Mouse (Mus musculus) kidney, postnatal 4 days (tissue): ENCODE measurements around the gene Zfp580.
A peak's percentile ranks its signal among the peaks of the same experiment; 100 is the strongest.
"Not testable (repeated sequence)": the region's sequence is repeated elsewhere in the genome, so short reads cannot be mapped to it uniquely, and the experiment has no call there.

Experiments
- DNase-seq, 2 experiments: peaks; one replicate each; pipeline ENCODE4 v3.0.0; 2021; ENCODE audit warnings: mixed read lengths in 2 of 2

The Zfp580 gene

DNA sequence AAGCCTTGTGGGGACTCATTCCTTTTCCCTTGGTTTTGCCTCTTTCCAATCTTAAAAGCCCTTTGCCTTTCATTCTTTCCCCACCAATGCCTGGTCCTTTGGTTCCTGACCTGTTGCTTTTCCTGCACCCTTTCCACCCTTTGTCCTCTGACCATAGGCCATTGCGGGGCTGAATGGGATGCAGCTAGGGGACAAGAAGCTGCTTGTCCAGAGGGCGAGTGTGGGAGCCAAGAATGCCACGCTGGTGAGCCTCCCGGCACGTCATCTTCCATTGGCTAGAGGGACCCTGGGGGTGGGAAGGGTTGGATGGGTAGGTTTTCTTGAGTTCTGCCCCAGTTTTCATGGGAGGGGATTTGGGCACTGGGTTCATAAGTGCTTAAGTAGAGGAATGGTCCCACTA lies 23.6 kb downstream of the Zfp580 start:
- no peak for DNase-seq

DNA sequence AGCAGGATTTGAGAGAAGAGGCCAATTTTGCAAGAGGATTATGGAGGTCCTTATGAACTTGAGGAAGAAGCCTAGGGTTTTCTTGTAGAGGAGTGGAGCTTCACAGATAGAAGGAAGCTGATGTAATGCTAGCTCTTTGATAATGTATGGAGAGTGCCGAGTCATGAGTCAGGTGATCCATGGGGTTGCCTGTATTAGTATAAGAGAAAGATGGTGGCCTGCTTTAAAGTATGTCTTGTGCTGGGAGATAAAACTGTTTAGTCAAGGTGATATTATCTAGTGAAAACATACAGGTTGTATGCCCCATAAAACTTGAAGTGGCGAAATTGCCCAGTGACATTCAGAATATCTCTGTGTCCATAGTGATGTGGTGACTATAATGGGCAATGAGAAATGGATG lies 25.6 kb downstream of the Zfp580 start:
- no peak for DNase-seq

GRCm38 (mm10) chr7:5079365-5080009 lies 28.1 kb downstream of the Zfp580 start:
- not testable (repeated sequence) for DNase-seq

- peak; percentile 98 for DNase-seq
These were observed 28.8 kb downstream of the Zfp580 start, which contains the start of gene Epn1 for GRCm38 (mm10) chr7:5080010-5080751. TSS of gene Epn1 (plus strand) at chr7:5080235.

GRCm38 (mm10) chr7:5080815-5081214 lies 29.5 kb downstream of the Zfp580 start:
- DNase-seq = peak in 1 of 2 experiments; percentile 19

DNA sequence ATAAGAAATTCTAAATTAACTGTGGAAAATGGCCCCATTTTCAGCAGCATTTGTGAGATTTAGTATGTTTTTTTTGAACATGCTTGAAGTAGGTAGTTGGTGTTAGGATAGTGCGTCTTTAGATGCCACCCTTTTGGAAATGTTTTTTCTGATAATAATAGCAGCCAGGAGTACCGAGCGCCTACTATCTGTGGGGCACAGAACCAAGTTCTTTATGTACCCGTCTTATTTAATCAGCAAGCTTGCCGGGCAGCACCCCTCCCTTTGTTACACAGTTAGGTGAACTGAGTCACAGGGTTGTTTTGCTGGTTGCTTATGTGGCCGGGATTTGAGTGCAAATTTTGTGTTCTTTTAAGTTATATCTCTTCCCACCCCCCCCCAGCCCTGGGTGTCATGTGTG lies 29.9 kb downstream of the Zfp580 start:
- no peak for DNase-seq

DNA sequence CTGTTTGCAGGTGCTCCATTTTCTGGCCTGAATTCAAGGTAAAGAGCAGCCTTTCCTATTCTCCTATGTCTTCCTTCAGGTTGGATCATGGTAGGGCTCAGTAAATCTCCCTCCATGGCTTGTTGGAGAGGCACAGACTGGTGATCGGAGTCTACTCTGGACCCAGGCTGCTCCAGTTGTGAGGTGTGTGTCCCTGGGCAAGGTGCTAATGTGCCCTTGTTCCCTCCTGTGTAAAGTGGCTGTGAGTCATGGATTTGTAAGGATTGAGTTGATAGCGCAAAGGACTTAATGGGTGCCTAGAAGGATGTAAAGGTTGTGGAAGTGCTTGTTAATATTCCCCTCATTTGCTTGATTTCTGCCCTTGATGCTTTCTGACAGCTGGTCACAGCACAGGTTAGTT lies 30.6 kb downstream of the Zfp580 start:
- no peak for DNase-seq

DNA sequence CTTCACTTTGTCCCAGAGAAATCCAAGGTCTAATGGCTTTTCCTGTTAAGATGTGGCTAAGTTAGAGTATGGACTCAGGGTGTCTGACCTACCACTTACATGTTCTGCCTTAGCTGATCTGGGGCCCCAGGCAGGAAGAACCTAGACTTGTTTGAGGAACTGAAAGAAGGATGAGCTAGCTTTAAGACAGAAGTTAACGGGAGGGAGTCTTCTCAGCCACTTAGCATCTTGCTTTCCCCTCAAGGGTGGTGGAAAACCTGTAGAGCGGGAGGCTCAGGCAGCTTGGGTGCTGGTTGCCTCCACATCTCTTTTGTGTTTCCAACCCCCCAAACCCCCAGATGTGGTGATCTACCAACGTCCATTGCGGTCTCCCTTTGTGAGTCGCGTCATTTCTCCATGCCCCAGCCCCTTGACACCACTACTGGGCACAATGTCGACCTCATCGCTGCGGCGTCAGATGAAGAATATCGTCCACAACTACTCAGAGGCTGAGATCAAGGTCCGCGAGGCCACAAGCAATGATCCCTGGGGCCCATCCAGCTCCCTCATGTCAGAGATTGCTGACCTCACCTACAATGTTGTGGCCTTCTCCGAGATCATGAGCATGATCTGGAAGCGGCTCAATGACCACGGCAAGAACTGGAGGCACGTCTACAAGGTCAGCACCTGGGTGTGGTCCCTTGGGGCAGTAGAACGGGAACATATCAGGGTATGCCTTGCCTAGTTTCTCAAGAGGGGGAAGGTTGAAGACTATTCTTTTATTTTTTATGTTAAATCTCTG lies 32.2 kb downstream of the Zfp580 start:
- no peak for DNase-seq

DNA sequence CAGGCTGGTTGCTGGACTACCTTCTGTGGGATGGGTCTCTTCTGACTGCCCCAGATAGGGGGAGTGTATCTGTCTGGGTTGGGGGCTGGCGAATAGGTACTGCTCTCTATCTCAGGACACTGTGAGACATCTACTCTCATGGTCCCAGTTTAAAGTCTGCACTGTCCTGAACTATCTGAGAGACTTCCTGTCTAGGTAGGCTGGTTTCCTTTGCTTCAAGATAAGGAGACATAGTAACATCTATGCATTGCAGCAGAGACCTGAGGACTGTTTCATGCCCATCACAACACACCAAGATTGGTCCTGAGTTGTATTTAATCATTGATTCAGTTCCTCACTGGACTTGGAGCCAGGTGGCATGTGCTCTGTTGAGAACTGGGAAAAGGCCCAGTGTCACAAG lies 34.2 kb downstream of the Zfp580 start:
- DNase-seq = no peak

DNA sequence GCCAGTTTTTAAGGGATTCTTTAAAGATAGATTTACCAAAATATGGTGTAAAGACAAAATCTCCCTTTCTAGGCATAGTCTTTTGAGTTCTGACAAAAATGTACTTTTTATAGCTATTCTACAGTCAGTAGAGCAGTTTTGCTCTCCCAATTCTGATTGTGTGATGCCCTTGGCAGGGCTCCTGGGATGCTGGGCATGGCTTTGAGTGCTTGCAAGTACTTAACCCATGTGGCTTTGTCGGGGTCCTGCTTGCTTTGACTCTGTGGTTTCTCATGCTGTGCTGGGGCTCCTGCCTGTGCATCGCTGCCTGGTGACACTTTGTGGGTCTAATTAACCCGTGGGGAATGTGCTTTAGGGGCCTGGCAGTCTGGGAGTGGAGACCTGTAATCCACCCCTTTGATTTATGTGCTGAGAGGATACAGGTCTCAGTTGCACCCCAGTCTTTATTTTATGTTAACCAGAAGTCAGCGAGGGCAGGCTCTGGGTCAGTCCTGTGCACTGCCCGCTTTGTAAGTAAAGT lies 35.6 kb downstream of the Zfp580 start:
- DNase-seq = peak; percentile 21 to 24

GRCm38 (mm10) chr7:5087886-5088285 lies 36.5 kb downstream of the Zfp580 start:
- no peak for DNase-seq

DNA sequence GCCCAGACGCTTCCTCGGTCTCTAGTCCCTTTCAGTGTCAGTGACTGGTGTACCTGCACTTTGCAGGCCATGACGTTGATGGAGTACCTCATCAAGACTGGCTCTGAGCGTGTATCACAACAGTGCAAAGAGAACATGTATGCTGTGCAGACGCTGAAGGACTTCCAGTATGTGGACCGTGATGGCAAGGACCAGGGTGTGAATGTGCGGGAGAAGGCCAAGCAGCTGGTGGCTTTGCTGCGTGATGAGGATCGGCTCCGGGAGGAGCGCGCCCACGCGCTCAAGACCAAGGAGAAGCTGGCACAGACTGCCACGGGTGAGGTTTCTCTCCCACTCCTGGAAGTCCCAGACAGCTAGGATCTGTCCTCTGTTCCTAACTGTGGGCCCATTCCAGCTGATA lies 38.5 kb downstream of the Zfp580 start:
- DNase-seq = no peak

DNA sequence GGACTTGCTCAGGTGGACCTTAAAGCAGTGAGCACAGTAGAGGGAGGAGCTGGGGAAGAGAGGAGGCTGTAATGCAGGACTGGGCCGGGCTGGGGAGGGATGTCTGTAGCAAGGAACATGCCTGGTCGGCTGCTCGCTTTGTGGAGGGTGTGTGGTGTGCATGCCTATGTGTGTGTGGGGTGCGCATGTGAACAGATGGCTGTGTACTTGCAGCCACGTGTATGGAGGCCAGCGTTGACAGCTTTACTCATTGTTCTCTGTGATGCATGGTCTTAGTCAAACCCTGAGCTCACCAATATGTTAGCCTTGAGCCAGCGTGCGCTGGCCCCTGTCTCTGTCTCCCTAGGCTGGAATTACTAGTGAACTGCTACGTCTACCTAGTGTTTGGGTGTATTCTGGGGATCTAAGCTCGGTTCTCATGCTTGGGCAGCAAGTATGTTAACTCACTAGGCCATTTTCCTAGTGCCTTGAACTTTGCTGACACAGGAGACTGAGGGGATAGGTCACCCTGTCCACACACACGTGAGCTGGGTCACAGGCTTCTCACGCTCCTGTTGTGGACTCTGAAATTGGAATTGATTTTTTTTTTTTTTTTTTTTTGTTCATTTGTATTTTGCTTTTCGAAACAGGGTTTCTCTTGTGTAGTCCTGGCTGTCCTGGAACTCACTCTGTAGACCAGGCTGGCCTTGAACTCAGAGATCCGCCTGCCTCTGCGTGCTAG lies 39.8 kb downstream of the Zfp580 start:
- no peak for DNase-seq

DNA sequence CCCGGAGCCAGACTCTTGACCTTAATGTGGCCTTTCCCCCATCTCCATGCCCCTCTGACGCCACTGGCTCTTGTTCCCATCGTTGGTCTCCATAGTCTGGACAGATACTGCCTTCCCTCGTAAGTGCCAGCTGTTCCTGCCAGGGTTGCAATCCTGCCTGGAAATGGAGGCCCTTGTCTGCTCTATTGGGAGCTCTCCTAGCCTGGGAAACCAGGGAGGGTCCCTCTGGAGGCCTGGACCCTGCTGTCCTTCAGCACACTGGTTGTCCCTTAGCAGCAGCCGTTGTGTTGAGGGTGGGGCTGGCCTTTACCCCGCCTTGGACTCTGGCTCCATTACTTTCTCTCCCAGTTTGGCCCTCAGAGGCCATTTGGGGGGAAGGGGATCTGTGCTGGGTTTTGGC lies 41.0 kb downstream of the Zfp580 start:
- no peak for DNase-seq

DNA sequence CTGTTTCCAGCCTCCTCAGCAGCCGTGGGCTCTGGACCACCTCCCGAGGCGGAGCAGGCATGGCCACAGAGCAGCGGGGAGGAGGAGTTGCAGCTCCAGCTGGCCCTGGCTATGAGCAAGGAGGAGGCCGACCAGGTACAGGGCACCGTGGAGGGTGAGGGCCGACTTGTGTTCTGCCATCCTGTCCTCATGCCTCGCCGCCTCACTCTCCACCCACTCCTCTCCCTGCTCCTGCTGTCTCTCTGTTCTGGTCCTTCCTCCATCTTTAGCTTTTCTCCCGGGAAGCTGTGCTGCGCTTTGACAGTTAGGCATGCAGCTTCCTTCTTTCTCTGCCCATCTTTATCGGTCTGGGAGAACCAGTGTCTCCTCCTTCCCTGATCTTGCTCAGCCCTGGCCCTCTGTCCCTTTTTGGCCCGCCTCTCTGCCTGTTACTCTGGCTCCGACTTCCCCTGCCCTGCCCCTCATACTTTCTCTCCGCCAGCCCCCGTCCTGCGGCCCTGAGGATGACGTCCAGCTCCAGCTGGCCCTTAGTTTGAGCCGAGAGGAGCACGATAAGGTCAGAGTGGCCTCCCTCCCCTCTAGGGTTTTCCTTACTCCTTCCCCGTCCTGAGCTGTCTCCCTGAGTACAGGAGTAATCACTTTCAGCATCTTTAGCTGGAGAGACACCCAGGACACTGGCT lies 41.6 kb downstream of the Zfp580 start:
- DNase-seq = peak; percentile 28 to 38

DNA sequence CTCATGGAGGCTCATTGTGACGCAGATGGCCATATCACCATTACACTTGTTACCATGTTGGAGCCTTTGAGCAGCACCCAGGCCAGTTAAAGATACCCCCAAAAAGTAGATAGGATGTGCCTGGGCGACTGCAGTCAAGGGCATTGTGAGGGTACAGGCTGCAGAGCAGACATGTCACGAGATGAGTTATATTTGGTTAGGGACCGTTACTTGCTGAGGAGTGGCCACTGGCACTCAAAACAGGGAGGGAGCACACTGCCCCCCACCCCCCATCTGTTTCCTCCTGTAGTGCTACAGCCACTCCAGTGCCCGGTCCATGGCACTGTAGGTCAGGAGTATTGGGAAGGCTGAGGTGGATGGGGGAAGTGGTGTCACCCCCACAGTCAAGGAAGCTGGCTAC lies 47.4 kb downstream of the Zfp580 start:
- DNase-seq = no peak

- no peak for DNase-seq
These were observed 48.5 kb downstream of the Zfp580 start for GRCm38 (mm10) chr7:5099796-5100195.

GRCm38 (mm10) chr7:5101066-5101663 lies 49.8 kb downstream of the Zfp580 start:
- DNase-seq = no peak

- no peak for DNase-seq
These were observed 51.2 kb downstream of the Zfp580 start for GRCm38 (mm10) chr7:5102564-5102963.
